Mouse (Mus musculus): ENCODE measurements around the gene Mctp2. TPM values are rescaled to one million over a fixed set of nuclear protein-coding genes. Genes with fewer than 3 reads are reported as not detected.
A peak's percentile ranks its signal among the peaks of the same experiment; 100 is the strongest.

The Mctp2 gene
- polyA plus RNA-seq, 1 experiment from 2014 or later, result 1.4 TPM

GRCm38 (mm10) chr7:72320441-72320840 is 14.0 kb upstream of the Mctp2 start:
- no peaks in the 10 kb centered on the region for H3K27me3 ChIP-seq (ENCODE audit: control insufficient read depth, insufficient read depth, low read length)
- no peaks in the 10 kb centered on the region for H3K9me3 ChIP-seq (ENCODE audit: control insufficient read depth, low read length)
- no peak overlapping the region for H3K9ac ChIP-seq (ENCODE audit: low read length)
- WGBS, result 78% methylated on average over 4 of the region's 4 CpGs
- no peak for DNase-seq (ENCODE audit: low spot score)
- TF ChIP-seq EP300 (optimal IDR thresholded peaks at IDR 0.05), result no peak
- TF ChIP-seq CTCF (IDR thresholded peaks at IDR 0.05; ENCODE audit: low read depth), result no peak
- no peaks in the 10 kb centered on the region for H3K36me3 ChIP-seq (ENCODE audit: control insufficient read depth, insufficient read depth, low read length)
- ATAC-seq (ENCODE audit: low FRiP score, low TSS enrichment), result no peak
- H3K4me1 ChIP-seq (replicated peaks; ENCODE audit: control insufficient read depth, insufficient read depth), result no peaks in the 10 kb centered on the region
- no peak overlapping the region for H3K4me3 ChIP-seq (ENCODE audit: low read depth, low read length)
- no peak overlapping the region for H3K4me2 ChIP-seq (replicated peaks; ENCODE audit: low read depth)
- no peak overlapping the region for H3K27ac ChIP-seq (replicated peaks)

GRCm38 (mm10) chr7:72314395-72315060 is 8.1 kb upstream of the Mctp2 start:
- H3K36me3 ChIP-seq (ENCODE audit: control insufficient read depth, insufficient read depth, low read length), result no peaks in the 10 kb centered on the region
- H3K4me3 ChIP-seq (ENCODE audit: low read depth, low read length), result no peak overlapping the region
- WGBS, result 60% methylated on average over 9 of the region's 9 CpGs
- DNase-seq (ENCODE audit: low spot score), result no peak
- TF ChIP-seq CTCF (IDR thresholded peaks at IDR 0.05; ENCODE audit: low read depth) (no peak), EP300 (optimal IDR thresholded peaks at IDR 0.05) (no peak)
- no peak for ATAC-seq (ENCODE audit: low FRiP score, low TSS enrichment)
- H3K27ac ChIP-seq (replicated peaks), result no peak overlapping the region
- H3K27me3 ChIP-seq (ENCODE audit: control insufficient read depth, insufficient read depth, low read length), result no peaks in the 10 kb centered on the region
- H3K9ac ChIP-seq (ENCODE audit: low read length), result no peak overlapping the region
- no peak overlapping the region for H3K4me2 ChIP-seq (replicated peaks; ENCODE audit: low read depth)
- no peaks in the 10 kb centered on the region for H3K4me1 ChIP-seq (replicated peaks; ENCODE audit: control insufficient read depth, insufficient read depth)
- no peaks in the 10 kb centered on the region for H3K9me3 ChIP-seq (ENCODE audit: control insufficient read depth, low read length)

DNA sequence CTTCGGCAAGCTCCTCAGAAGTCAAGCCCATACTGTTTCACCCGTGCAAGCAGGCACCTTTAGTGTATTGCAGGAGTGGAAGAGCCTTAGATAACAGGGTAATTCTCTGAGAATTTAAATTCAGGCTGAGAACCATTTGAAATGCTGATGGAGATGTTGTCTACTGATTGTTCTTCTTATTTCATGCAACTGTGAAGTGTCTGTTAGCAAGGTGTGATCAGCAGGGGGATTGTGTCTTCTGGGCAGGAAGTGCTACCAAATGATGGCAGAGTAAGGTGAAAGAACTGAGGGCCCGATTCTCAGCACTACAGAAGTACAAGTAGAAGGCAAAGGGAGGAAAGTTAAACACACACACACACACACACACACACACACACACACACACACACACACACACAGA is 7.5 kb upstream of the Mctp2 start:
- Histone ChIP-seq H3K27me3 (ENCODE audit: control insufficient read depth, insufficient read depth, low read length) (no peaks in the 10 kb centered on the region), H3K9ac (ENCODE audit: low read length) (no peak overlapping the region), H3K4me3 (ENCODE audit: low read depth, low read length) (no peak overlapping the region), H3K9me3 (ENCODE audit: control insufficient read depth, low read length) (no peaks in the 10 kb centered on the region), H3K4me2 (replicated peaks; ENCODE audit: low read depth) (no peak overlapping the region), H3K36me3 (ENCODE audit: control insufficient read depth, insufficient read depth, low read length) (no peaks in the 10 kb centered on the region), H3K4me1 (replicated peaks; ENCODE audit: control insufficient read depth, insufficient read depth) (no peaks in the 10 kb centered on the region), H3K27ac (replicated peaks) (no peak overlapping the region)
- no peak for ATAC-seq (ENCODE audit: low FRiP score, low TSS enrichment)
- WGBS, result 52% methylated on average over 3 of the region's 3 CpGs
- TF ChIP-seq EP300 (optimal IDR thresholded peaks at IDR 0.05) (no peak), CTCF (IDR thresholded peaks at IDR 0.05; ENCODE audit: low read depth) (no peak)
- no peak for DNase-seq (ENCODE audit: low spot score)

- Histone ChIP-seq H3K9ac (ENCODE audit: low read length) (no peak overlapping the region), H3K27ac (replicated peaks) (no peak overlapping the region), H3K4me3 (ENCODE audit: low read depth, low read length) (no peak overlapping the region), H3K9me3 (ENCODE audit: control insufficient read depth, low read length) (no peaks in the 10 kb centered on the region), H3K4me1 (replicated peaks; ENCODE audit: control insufficient read depth, insufficient read depth) (no peaks in the 10 kb centered on the region), H3K4me2 (replicated peaks; ENCODE audit: low read depth) (no peak overlapping the region), H3K27me3 (ENCODE audit: control insufficient read depth, insufficient read depth, low read length) (no peaks in the 10 kb centered on the region), H3K36me3 (ENCODE audit: control insufficient read depth, insufficient read depth, low read length) (no peaks in the 10 kb centered on the region)
- ATAC-seq (ENCODE audit: low FRiP score, low TSS enrichment), result peak; percentile 65; the same call in 1 of the 2 replicates
- DNase-seq (ENCODE audit: low spot score), result peak; percentile 46
- WGBS, result 54% methylated on average over 8 of the region's 8 CpGs
- TF ChIP-seq EP300 (optimal IDR thresholded peaks at IDR 0.05), result no peak
- no peak for TF ChIP-seq CTCF (IDR thresholded peaks at IDR 0.05; ENCODE audit: low read depth)
Observed at GRCm38 (mm10) chr7:72311582-72311981, 5.2 kb upstream of the Mctp2 start.

DNA sequence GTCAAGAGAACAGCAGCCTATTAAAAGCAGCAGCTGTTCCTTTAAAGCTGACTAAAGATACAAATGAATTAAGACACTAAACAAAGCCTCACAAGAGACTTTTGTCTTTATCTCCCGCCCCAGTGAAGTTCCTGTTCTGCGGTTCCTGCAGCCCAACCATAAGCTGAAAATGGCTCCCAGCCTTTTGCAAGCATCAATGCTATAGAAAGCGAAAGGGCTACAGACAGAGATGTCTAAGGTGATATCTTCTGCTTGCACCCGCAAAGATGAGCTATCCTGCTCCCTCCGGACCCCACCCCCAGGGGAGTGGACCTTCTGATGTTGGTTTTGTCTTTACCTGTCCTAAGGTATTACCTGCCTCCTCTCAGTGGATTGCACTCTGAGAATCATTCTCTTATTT is 1.7 kb upstream of the Mctp2 start:
- DNase-seq (ENCODE audit: low spot score) (no peak), ATAC-seq (ENCODE audit: low FRiP score, low TSS enrichment) (no peak)
- TF ChIP-seq EP300 (optimal IDR thresholded peaks at IDR 0.05) (no peak), CTCF (IDR thresholded peaks at IDR 0.05; ENCODE audit: low read depth) (no peak)
- Histone ChIP-seq H3K4me1 (replicated peaks; ENCODE audit: control insufficient read depth, insufficient read depth) (0 out of 2 replicates have a peak, but pooled peaks cover 3% of the 10 kb centered on the region), H3K9ac (ENCODE audit: low read length) (no peak overlapping the region), H3K4me3 (ENCODE audit: low read depth, low read length) (no peak overlapping the region), H3K27ac (replicated peaks) (no peak overlapping the region), H3K4me2 (replicated peaks; ENCODE audit: low read depth) (no peak overlapping the region), H3K9me3 (ENCODE audit: control insufficient read depth, low read length) (no peaks in the 10 kb centered on the region), H3K36me3 (ENCODE audit: control insufficient read depth, insufficient read depth, low read length) (no peaks in the 10 kb centered on the region), H3K27me3 (ENCODE audit: control insufficient read depth, insufficient read depth, low read length) (no peaks in the 10 kb centered on the region)
- 68% methylated on average over 5 of the region's 5 CpGs for WGBS

- H3K4me2 ChIP-seq (replicated peaks; ENCODE audit: low read depth), result peak overlapping the region; percentile 97
- WGBS, result 12% methylated on average over 7 of the region's 7 CpGs
- H3K27ac ChIP-seq (replicated peaks), result peak overlapping the region; percentile 87
- 0 out of 2 replicates have a peak overlapping the region, but pooled peaks have one; percentile 41 for H3K9ac ChIP-seq (ENCODE audit: low read length)
- no peaks in the 10 kb centered on the region for H3K9me3 ChIP-seq (ENCODE audit: control insufficient read depth, low read length)
- H3K36me3 ChIP-seq (ENCODE audit: control insufficient read depth, insufficient read depth, low read length), result no peaks in the 10 kb centered on the region
- no peaks in the 10 kb centered on the region for H3K27me3 ChIP-seq (ENCODE audit: control insufficient read depth, insufficient read depth, low read length)
- TF ChIP-seq EP300 (optimal IDR thresholded peaks at IDR 0.05) (no peak), CTCF (IDR thresholded peaks at IDR 0.05; ENCODE audit: low read depth) (no peak)
- 0 out of 2 replicates have a peak, but pooled peaks cover 3% of the 10 kb centered on the region for H3K4me1 ChIP-seq (replicated peaks; ENCODE audit: control insufficient read depth, insufficient read depth)
- ATAC-seq (ENCODE audit: low FRiP score, low TSS enrichment) (peak; percentile 35), DNase-seq (ENCODE audit: low spot score) (no peak)
- peak overlapping the region; percentile 65 for H3K4me3 ChIP-seq (ENCODE audit: low read depth, low read length)
Observed at GRCm38 (mm10) chr7:72306847-72307246, 439 bp upstream of the Mctp2 start.
